Mouse (Mus musculus) megakaryocyte, embryonic 14.5 days (primary cell): Measurements from ENCODE around the gene Dcaf4.

ENCODE experiments used
- FLI1 ChIP-seq: IDR thresholded peaks from 2 replicates; pipeline ENCODE4 v1.6.1; 2012; ENCODE audit warnings: low read length, inconsistent platforms, mixed read lengths
- GATA1 ChIP-seq: IDR thresholded peaks from 3 replicates; pipeline ENCODE4 v1.6.1; 2012; ENCODE audit warnings: mixed read lengths, low read length, inconsistent platforms, borderline replicate concordance

DNA sequence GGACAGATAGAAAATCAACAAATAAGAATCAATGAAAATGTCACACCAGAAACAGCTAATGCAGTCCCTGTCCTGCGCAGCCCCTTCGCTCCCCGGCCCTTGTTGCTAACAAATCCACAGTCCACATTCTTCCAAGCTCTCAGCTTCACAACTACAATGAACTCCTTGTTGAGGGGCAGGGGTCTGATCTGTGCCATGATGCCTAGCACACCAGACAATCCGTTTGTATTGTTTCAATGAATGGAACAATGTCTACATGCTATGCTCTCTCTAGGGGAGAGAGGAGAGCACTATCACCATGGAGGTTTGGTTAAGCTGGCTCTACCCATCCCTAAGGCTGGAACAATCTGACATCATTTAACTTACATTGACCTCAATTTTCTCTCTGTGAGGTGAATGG lies 62.5 kb downstream of the Dcaf4 start:
- TF ChIP-seq GATA1 (no peak), FLI1 (no peak)
